Comparison of ENCODE assay signal across 13 mouse cellular contexts in genomic region chr6:39274774-39275502, GRCm38 (mm10).
A peak's percentile ranks its signal among the peaks of the same experiment; 100 is the strongest.
DNase-seq lines count a peak whose midpoint lies in the region; ATAC-seq and TF ChIP-seq lines count a peak whose summit lies in the region.
"Had no signal": no experiment of that assay in that cellular context is flagged by ENCODE, and none has a peak within 500 bp of the region (broad histone marks: within the 10 kb centered on the region; RNA-seq: fewer than 3 reads in every experiment).

No protein-coding gene starts in this region.

- no peak for TF ChIP-seq CTCF in bone marrow macrophage, adult 2 months (IDR thresholded peaks at IDR 0.05; ENCODE audit: low read depth, low read length)

- no peaks in the 10 kb centered on the region for H3K27me3 ChIP-seq in midbrain, embryonic 13.5 days
- H3K27me3 ChIP-seq: embryonic facial prominence, embryonic 13.5 days; limb, embryonic 13.5 days had no signal

- H3K36me3 ChIP-seq in macrophage (ENCODE audit: inconsistent target) = no peaks in the 10 kb centered on the region
- H3K36me3 ChIP-seq in midbrain, embryonic 13.5 days = no peaks in the 10 kb centered on the region
- H3K36me3 ChIP-seq: embryonic facial prominence, embryonic 13.5 days; limb, embryonic 13.5 days had no signal

- H3K79me2 ChIP-seq in macrophage (ENCODE audit: inconsistent target) = no peaks in the 10 kb centered on the region

- peak overlapping the region; percentile 70 for H3K27ac ChIP-seq in bone marrow macrophage, adult 2 months (ENCODE audit: insufficient read depth, low read depth, low read length)
- peak overlapping the region; percentile 22; the same call in 1 of the 2 replicates for H3K27ac ChIP-seq in macrophage
- no peak overlapping the region for H3K27ac ChIP-seq in midbrain, embryonic 13.5 days
- H3K27ac ChIP-seq: embryonic facial prominence, embryonic 13.5 days; limb, embryonic 13.5 days had no signal

- H3K4me3 ChIP-seq in bone marrow macrophage, adult 2 months (ENCODE audit: insufficient read depth, low read length) = no peak overlapping the region
- no peak overlapping the region for H3K4me3 ChIP-seq in macrophage (ENCODE audit: inconsistent target)
- H3K4me3 ChIP-seq in midbrain, embryonic 13.5 days (replicated peaks) = no peak overlapping the region
- H3K4me3 ChIP-seq: embryonic facial prominence, embryonic 13.5 days; limb, embryonic 13.5 days had no signal

- peaks cover 30% of the 10 kb centered on the region for H3K4me1 ChIP-seq in bone marrow macrophage, adult 2 months (ENCODE audit: control insufficient read depth, insufficient read depth, low read length)
- H3K4me1 ChIP-seq in midbrain, embryonic 13.5 days (replicated peaks) = no peaks in the 10 kb centered on the region
- H3K4me1 ChIP-seq: embryonic facial prominence, embryonic 13.5 days; limb, embryonic 13.5 days had no signal

- DNase-seq in layer of hippocampus, adult 11-12 months (ENCODE audit: low spot score) = peak; percentile 34
- no peak for DNase-seq in layer of hippocampus, postnatal 25 days (ENCODE audit: extremely low spot score in 1 of 2, low spot score in 1 of 2)
- peak; percentile 76 for DNase-seq in CD4-positive helper T cell, adult 2 months (ENCODE audit: low read depth, low spot score)
- DNase-seq in frontal cortex, postnatal 36 days (ENCODE audit: low spot score in 2 of 2) = no peak
- no peak for DNase-seq in kidney, adult 8-10 months
- DNase-seq: cerebellum, adult 2 months; forebrain, postnatal 0 days; heart, postnatal 36 days had no signal

- no peak for ATAC-seq in midbrain, embryonic 13.5 days
- ATAC-seq: forebrain, postnatal 0 days had no signal

- H3K9me3 ChIP-seq in midbrain, embryonic 13.5 days = no peaks in the 10 kb centered on the region
- H3K9me3 ChIP-seq: embryonic facial prominence, embryonic 13.5 days; limb, embryonic 13.5 days had no signal

- H3K9ac ChIP-seq in midbrain, embryonic 13.5 days (replicated peaks) = no peak overlapping the region
- H3K9ac ChIP-seq: embryonic facial prominence, embryonic 13.5 days; forebrain, postnatal 0 days; limb, embryonic 13.5 days had no signal

- WGBS in macrophage (ENCODE audit: missing documents) = 50% methylated on average over 12 of the region's 12 CpGs
- 91% methylated on average over 12 of the region's 12 CpGs for WGBS in midbrain, embryonic 13.5 days

- no peak for TF ChIP-seq POLR2A in bone marrow macrophage, adult 2 months (IDR thresholded peaks at IDR 0.05; ENCODE audit: borderline replicate concordance, low read depth, low read length)

- H3K4me2 ChIP-seq in midbrain, embryonic 13.5 days (replicated peaks) = no peak overlapping the region
- H3K4me2 ChIP-seq: embryonic facial prominence, embryonic 13.5 days; limb, embryonic 13.5 days had no signal

Comparison
In these comparisons a context has a peak if more than half of its experiments do, and no peak if none do; other contexts are left out.
1. DNase-seq: peak in layer of hippocampus, adult 11-12 months (single experiment) and CD4-positive helper T cell, adult 2 months (single experiment); none in layer of hippocampus, postnatal 25 days (0 of 2), frontal cortex, postnatal 36 days (0 of 2) and kidney, adult 8-10 months (0 of 2).